Mouse (Mus musculus) MEL (cell line): ENCODE measurements around the gene Fbrsl1. TPM values are rescaled to one million over a fixed set of nuclear protein-coding genes. Genes with fewer than 3 reads are reported as not detected.

Experiments
- DNase-seq: peaks from one replicate; pipeline ENCODE4 v3.0.0; 2011; ENCODE audit warnings: low read depth, low spot score
- H3K27ac ChIP-seq: 2 replicates; pipeline ENCODE4 v1.5.1; 2012; ENCODE audit warnings: low read depth, mild to moderate bottlenecking, control low read depth, low read length, moderate library complexity; ENCODE audit not compliant: control insufficient read depth
- H3K27me3 ChIP-seq, 2 experiments: fragments of 150-350 bp in 1 of 2; sonication (generic) in 1 of 2; 2 replicates each; pipeline ENCODE4 v1.6.1; 2012; ENCODE audit warnings: low read length in 2 of 2, mild to moderate bottlenecking in 2 of 2, improper control_type of control experiment in 1 of 2, moderate library complexity in 1 of 2; ENCODE audit not compliant: insufficient read depth in 2 of 2, control insufficient read depth in 1 of 2
- H3K36me3 ChIP-seq, 2 experiments: 2 replicates each; pipeline ENCODE4 v1.6.1; 2012 to 2014; ENCODE audit warnings: low read length in 2 of 2, improper control_type of control experiment in 1 of 2, inconsistent platforms in 1 of 2, mild to moderate bottlenecking in 1 of 2; ENCODE audit not compliant: insufficient read depth in 2 of 2, control insufficient read depth in 1 of 2
- H3K4me1 ChIP-seq, 2 experiments: fragments of 150-350 bp in 1 of 2; sonication (generic) in 1 of 2; 2 replicates each; pipeline ENCODE4 v1.6.1; 2012; ENCODE audit warnings: low read length in 2 of 2, improper control_type of control experiment in 1 of 2, mild to moderate bottlenecking in 1 of 2; ENCODE audit not compliant: insufficient read depth in 2 of 2, control insufficient read depth in 1 of 2
- H3K4me3 ChIP-seq, 2 experiments: fragments of 150-350 bp in 1 of 2; sonication (generic) in 1 of 2; 2 replicates each; pipeline ENCODE4 v1.5.1; 2012; ENCODE audit warnings: low read depth in 2 of 2, low read length in 2 of 2, mild to moderate bottlenecking in 2 of 2, moderate library complexity in 2 of 2, control low read depth in 1 of 2, improper control_type of control experiment in 1 of 2; ENCODE audit not compliant: control insufficient read depth in 1 of 2, insufficient read depth in 1 of 2
- H3K79me2 ChIP-seq: 2 replicates; pipeline ENCODE4 v1.6.1; 2012; ENCODE audit warnings: mild to moderate bottlenecking, low read length, moderate library complexity; ENCODE audit not compliant: control insufficient read depth, poor library complexity, insufficient read depth
- H3K9ac ChIP-seq: 2 replicates; pipeline ENCODE4 v1.6.1; 2012; ENCODE audit warnings: low read depth, mild to moderate bottlenecking, control low read depth, low read length, moderate library complexity; ENCODE audit not compliant: control insufficient read depth, poor library complexity, severe bottlenecking
- H3K9me3 ChIP-seq: fragments of 150-350 bp; sonication (generic); replicated peaks from 2 replicates; pipeline ENCODE4 v1.6.1; 2012; ENCODE audit warnings: mild to moderate bottlenecking, low read length, improper control_type of control experiment, moderate library complexity; ENCODE audit not compliant: insufficient read depth
- CHD2 ChIP-seq: IDR thresholded peaks from 2 replicates; pipeline ENCODE4 v1.6.1; 2011; ENCODE audit warnings: low read length, improper control_type of control experiment
- CTCF ChIP-seq, 3 experiments: IDR thresholded peaks in 2 of 3; conservative IDR thresholded peaks in 1 of 3; 2 replicates each; pipeline ENCODE4 v1.5.1; 2011 to 2012; ENCODE audit warnings: low read length in 3 of 3, low read depth in 2 of 3, mild to moderate bottlenecking in 2 of 3, improper control_type of control experiment in 1 of 3, inconsistent platforms in 1 of 3, mixed read lengths in 1 of 3, moderate library complexity in 1 of 3; ENCODE audit not compliant: control insufficient read depth in 1 of 3, insufficient read depth in 1 of 3, poor library complexity in 1 of 3, severe bottlenecking in 1 of 3
- ELF1 ChIP-seq: IDR thresholded peaks from 2 replicates; pipeline ENCODE4 v1.6.1; 2014; ENCODE audit warnings: low read depth, mild to moderate bottlenecking, inconsistent platforms, low read length, improper control_type of control experiment, moderate library complexity
- EP300 ChIP-seq, 2 experiments: IDR thresholded peaks; 2 replicates each; pipeline ENCODE4 v1.6.1; 2011; ENCODE audit warnings: improper control_type of control experiment in 2 of 2, low read length in 2 of 2, low read depth in 1 of 2, mild to moderate bottlenecking in 1 of 2
- ETS1 ChIP-seq: IDR thresholded peaks from 2 replicates; pipeline ENCODE4 v1.6.1; 2012; ENCODE audit warnings: low read depth, mild to moderate bottlenecking, inconsistent platforms, low read length, improper control_type of control experiment, moderate library complexity
- GABPA ChIP-seq: IDR thresholded peaks from 2 replicates; pipeline ENCODE4 v1.6.1; 2012; ENCODE audit warnings: low read depth, mild to moderate bottlenecking, inconsistent platforms, low read length, improper control_type of control experiment, moderate library complexity
- GATA1 ChIP-seq: IDR thresholded peaks from 2 replicates; pipeline ENCODE4 v1.6.1; 2011; ENCODE audit warnings: low read depth, low read length, improper control_type of control experiment
- HCFC1 ChIP-seq: IDR thresholded peaks from 2 replicates; pipeline ENCODE4 v1.6.1; 2012; ENCODE audit warnings: low read depth, mild to moderate bottlenecking, inconsistent platforms, low read length, improper control_type of control experiment, moderate library complexity
- JUND ChIP-seq: IDR thresholded peaks from 2 replicates; pipeline ENCODE4 v1.6.1; 2011; ENCODE audit warnings: low read depth, mild to moderate bottlenecking, improper control_type of control experiment, low read length
- KAT2A ChIP-seq: conservative IDR thresholded peaks from 2 replicates; pipeline ENCODE4 v1.6.1; 2012; ENCODE audit warnings: low read depth, low read length, improper control_type of control experiment, inconsistent platforms
- MEF2A ChIP-seq: IDR thresholded peaks from 2 replicates; pipeline ENCODE4 v1.6.1; 2014; ENCODE audit warnings: low read depth, mild to moderate bottlenecking, inconsistent platforms, low read length, improper control_type of control experiment; ENCODE audit not compliant: poor library complexity, insufficient replicate concordance, severe bottlenecking; ENCODE audit errors: extremely low read depth
- MXI1 ChIP-seq: IDR thresholded peaks from 2 replicates; pipeline ENCODE4 v1.6.1; 2011; ENCODE audit warnings: mild to moderate bottlenecking, low read depth, low read length, improper control_type of control experiment
- MYC ChIP-seq: IDR thresholded peaks from 2 replicates; pipeline ENCODE4 v1.6.1; 2011; ENCODE audit warnings: low read depth, mild to moderate bottlenecking, low read length, improper control_type of control experiment, moderate library complexity
- NRF1 ChIP-seq: IDR thresholded peaks from 2 replicates; pipeline ENCODE4 v1.6.1; 2014; ENCODE audit warnings: low read depth, mild to moderate bottlenecking, inconsistent platforms, low read length, improper control_type of control experiment, moderate library complexity; ENCODE audit not compliant: poor library complexity, insufficient read depth, severe bottlenecking
- POLR2A ChIP-seq, 2 experiments: IDR thresholded peaks; 2 replicates each; pipeline ENCODE4 v1.6.1; 2011 to 2012; ENCODE audit warnings: low read length in 2 of 2, mild to moderate bottlenecking in 2 of 2, control low read depth in 1 of 2, improper control_type of control experiment in 1 of 2, low read depth in 1 of 2, moderate library complexity in 1 of 2; ENCODE audit not compliant: control insufficient read depth in 1 of 2, insufficient read depth in 1 of 2, poor library complexity in 1 of 2
- POLR2AphosphoS2 ChIP-seq: IDR thresholded peaks from 2 replicates; pipeline ENCODE4 v1.6.1; 2011; ENCODE audit warnings: low read length, improper control_type of control experiment
- POLR2AphosphoS5 ChIP-seq: IDR thresholded peaks from 2 replicates; pipeline ENCODE4 v1.6.1; 2012; ENCODE audit warnings: low read depth, borderline replicate concordance, mild to moderate bottlenecking, inconsistent platforms, low read length, moderate library complexity, mixed read lengths
- RAD21 ChIP-seq: IDR thresholded peaks from 2 replicates; pipeline ENCODE4 v1.6.1; 2011; ENCODE audit warnings: mild to moderate bottlenecking, low read depth, low read length, improper control_type of control experiment
- RCOR1 ChIP-seq: IDR thresholded peaks from 2 replicates; pipeline ENCODE4 v1.6.1; 2012; ENCODE audit warnings: low read depth, mild to moderate bottlenecking, inconsistent platforms, low read length, improper control_type of control experiment
- SIN3A ChIP-seq: IDR thresholded peaks from 2 replicates; pipeline ENCODE4 v1.6.1; 2012; ENCODE audit warnings: low read length, improper control_type of control experiment, inconsistent platforms
- TBP ChIP-seq: IDR thresholded peaks from 2 replicates; pipeline ENCODE4 v1.8.0; 2011; ENCODE audit warnings: low read depth, low read length, improper control_type of control experiment
- TCF12 ChIP-seq: IDR thresholded peaks from 2 replicates; pipeline ENCODE4 v1.6.1; 2014; ENCODE audit warnings: low read depth, mild to moderate bottlenecking, inconsistent platforms, low read length, improper control_type of control experiment, moderate library complexity
- USF2 ChIP-seq, 2 experiments: IDR thresholded peaks; 2 replicates each; pipeline ENCODE4 v1.6.1; 2011 to 2012; ENCODE audit warnings: improper control_type of control experiment in 2 of 2, low read length in 2 of 2, borderline replicate concordance in 1 of 2, inconsistent platforms in 1 of 2, low read depth in 1 of 2, mild to moderate bottlenecking in 1 of 2; ENCODE audit not compliant: insufficient read depth in 1 of 2
- ZC3H11A ChIP-seq: IDR thresholded peaks from 2 replicates; pipeline ENCODE4 v1.6.1; 2012; ENCODE audit warnings: low read depth, mild to moderate bottlenecking, inconsistent platforms, low read length, improper control_type of control experiment
- ZKSCAN1 ChIP-seq: IDR thresholded peaks from 2 replicates; pipeline ENCODE4 v1.6.1; 2012; ENCODE audit warnings: low read depth, mild to moderate bottlenecking, inconsistent platforms, low read length, improper control_type of control experiment, moderate library complexity
- ZMIZ1 ChIP-seq: IDR thresholded peaks from 2 replicates; pipeline ENCODE4 v1.6.1; 2012; ENCODE audit warnings: low read depth, mild to moderate bottlenecking, inconsistent platforms, low read length, improper control_type of control experiment, moderate library complexity
- ZNF384 ChIP-seq: IDR thresholded peaks from 2 replicates; pipeline ENCODE4 v1.6.1; 2012; ENCODE audit warnings: low read depth, mild to moderate bottlenecking, inconsistent platforms, low read length, improper control_type of control experiment
- polyA plus RNA-seq, 2 experiments: library from polyadenylated mRNA; stranded (reverse) in 1 of 2; unstranded in 1 of 2; fragments of >175 nt in 1 of 2; fragments of >200 nt in 1 of 2; gene quantifications; 2 replicates each; pipeline versions ENCODE4 v1.2.1 to v1.2.4; 2012; ENCODE audit warnings: low replicate concordance in 2 of 2, low read depth in 1 of 2; ENCODE audit not compliant: insufficient read length in 2 of 2, insufficient read depth in 1 of 2, missing spikeins in 1 of 2
- total RNA-seq: library from RNA; depleted of rRNA; stranded (reverse); fragments of 300-350 nt; gene quantifications from 2 replicates; pipeline ENCODE4 v1.2.3, GENCODE M21; 2012

The Fbrsl1 gene
- total and polyA plus RNA-seq, 3 experiments = 12.7 to 56.1 TPM; not detected in 1

DNA sequence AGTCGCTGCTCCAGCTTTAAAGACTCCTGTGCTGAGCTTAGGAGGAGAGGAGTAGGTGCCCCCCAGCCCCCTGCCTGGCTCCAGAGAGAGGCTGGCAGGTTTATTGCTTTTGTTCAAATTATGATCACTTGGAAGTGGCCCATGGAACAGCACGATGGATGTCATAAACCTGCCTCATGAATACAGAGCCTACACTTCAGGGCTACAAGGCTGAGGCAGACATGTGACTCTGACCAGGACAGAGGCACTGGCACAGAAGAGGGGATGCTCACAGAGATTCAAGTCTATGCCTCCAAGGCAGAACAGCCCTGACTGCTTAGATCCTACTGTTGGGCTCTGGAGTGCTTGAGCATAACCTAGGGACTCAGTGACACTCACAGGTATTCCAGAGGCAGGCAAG lies 39.3 kb downstream of the Fbrsl1 start:
- Histone ChIP-seq H3K27me3 (no peaks in the 10 kb centered on the region), H3K4me1 (no peaks in the 10 kb centered on the region), H3K27ac (no peak overlapping the region), H3K36me3 (no peaks in the 10 kb centered on the region), H3K9ac (no peak overlapping the region), H3K79me2 (no peaks in the 10 kb centered on the region), H3K9me3 (no peaks in the 10 kb centered on the region), H3K4me3 (no peak overlapping the region)
- TF ChIP-seq CHD2 (no peak), RAD21 (no peak), EP300 (IDR thresholded peaks at IDR 0.05; ENCODE audit: low read depth in 1 of 2, low read length in 2 of 2) (no peak), CTCF (IDR thresholded peaks at IDR 0.05 in 2 of 3, conservative IDR thresholded peaks at IDR 0.05 in 1 of 3; ENCODE audit: control insufficient read depth in 1 of 3, insufficient read depth in 1 of 3, low read depth in 2 of 3, low read length in 3 of 3, poor library complexity in 1 of 3, severe bottlenecking in 1 of 3) (no peak), ELF1 (no peak), ETS1 (no peak), ZNF384 (no peak), RCOR1 (no peak), ZC3H11A (no peak), SIN3A (no peak), JUND (no peak), TBP (no peak), POLR2A (IDR thresholded peaks at IDR 0.05; ENCODE audit: control insufficient read depth in 1 of 2, insufficient read depth in 1 of 2, low read depth in 1 of 2, low read length in 2 of 2, poor library complexity in 1 of 2) (no peak), MYC (no peak), NRF1 (no peak), HCFC1 (no peak), USF2 (IDR thresholded peaks at IDR 0.05; ENCODE audit: borderline replicate concordance in 1 of 2, insufficient read depth in 1 of 2, low read depth in 1 of 2, low read length in 2 of 2) (no peak), GABPA (no peak), KAT2A (no peak)
- no peak for DNase-seq

DNA sequence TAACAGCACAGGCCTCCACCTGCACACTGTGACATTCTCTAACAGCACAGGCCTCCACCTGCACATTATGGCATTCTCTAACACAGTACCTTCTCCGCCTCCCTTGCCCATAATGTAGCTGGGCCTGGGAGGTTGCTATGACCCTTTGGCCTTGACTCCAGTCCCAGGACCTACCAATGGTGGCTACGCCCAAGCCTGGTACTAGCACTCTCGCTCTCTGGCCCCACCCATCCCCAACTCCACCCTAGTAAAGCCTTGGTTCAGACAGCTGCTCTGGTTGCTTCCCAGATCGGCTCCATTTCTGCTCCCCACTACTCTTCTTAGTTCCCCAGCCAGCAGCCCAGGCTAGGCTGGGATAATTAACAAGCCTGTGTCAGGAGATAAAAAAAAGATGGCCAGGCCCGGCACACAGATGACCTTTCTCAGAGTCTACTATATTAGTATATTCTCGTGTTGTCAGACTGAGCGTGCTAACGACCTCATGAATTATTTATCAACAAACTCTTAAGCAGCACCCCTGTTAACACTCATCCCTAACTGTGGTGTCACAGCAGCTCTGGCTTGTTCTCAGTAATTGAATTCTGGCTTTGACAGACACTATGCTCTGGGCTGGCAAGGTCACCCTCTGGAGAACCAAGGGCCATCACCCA lies 42.1 kb downstream of the Fbrsl1 start:
- Histone ChIP-seq H3K9ac (no peak overlapping the region), H3K36me3 (no peaks in the 10 kb centered on the region), H3K4me3 (no peak overlapping the region), H3K27ac (no peak overlapping the region), H3K27me3 (no peaks in the 10 kb centered on the region), H3K79me2 (no peaks in the 10 kb centered on the region), H3K4me1 (no peaks in the 10 kb centered on the region), H3K9me3 (no peaks in the 10 kb centered on the region)
- TF ChIP-seq ZKSCAN1 = no peak
- TF ChIP-seq MYC = no peak
- TF ChIP-seq MEF2A = no peak
- no peak for TF ChIP-seq TCF12
- TF ChIP-seq HCFC1 = no peak
- TF ChIP-seq POLR2AphosphoS5 = no peak
- TF ChIP-seq GATA1 = no peak
- TF ChIP-seq ZC3H11A = no peak
- TF ChIP-seq EP300 (IDR thresholded peaks at IDR 0.05; ENCODE audit: low read depth in 1 of 2, low read length in 2 of 2) = no peak
- no peak for TF ChIP-seq SIN3A
- TF ChIP-seq MXI1 = no peak
- no peak for TF ChIP-seq JUND
- TF ChIP-seq ZMIZ1 = no peak
- TF ChIP-seq POLR2AphosphoS2 = no peak
- no peak for TF ChIP-seq USF2 (IDR thresholded peaks at IDR 0.05; ENCODE audit: borderline replicate concordance in 1 of 2, insufficient read depth in 1 of 2, low read depth in 1 of 2, low read length in 2 of 2)
- no peak for TF ChIP-seq CHD2
- no peak for DNase-seq
